Mouse (Mus musculus) frontal cortex, adult 2 months (tissue): Measurements from ENCODE around the gene Kcnj3. TPM values are rescaled to one million over a fixed set of nuclear protein-coding genes. Genes with fewer than 3 reads are reported as not detected.

Experiments
- DNase-seq, 2 experiments: peaks; one replicate each; pipeline ENCODE4 v3.0.0; 2022; ENCODE audit warnings: low spot score in 1 of 2; ENCODE audit errors: extremely low spot score in 1 of 2
- polyA plus RNA-seq: library from polyadenylated mRNA; depleted of rRNA; stranded (reverse); fragments of >200 nt; gene quantifications from 2 replicates; pipeline ENCODE4 v1.2.3, GENCODE M21; 2012

Gene Kcnj3
- polyA plus RNA-seq, 1 experiment: 64.7 TPM

GRCm38 (mm10) chr2:55503390-55504176 lies 67.8 kb downstream of the Kcnj3 start:
- no peak for DNase-seq

- DNase-seq: peak; percentile 27 to 30
These were observed 69.9 kb downstream of the Kcnj3 start for GRCm38 (mm10) chr2:55505712-55506111.

DNA sequence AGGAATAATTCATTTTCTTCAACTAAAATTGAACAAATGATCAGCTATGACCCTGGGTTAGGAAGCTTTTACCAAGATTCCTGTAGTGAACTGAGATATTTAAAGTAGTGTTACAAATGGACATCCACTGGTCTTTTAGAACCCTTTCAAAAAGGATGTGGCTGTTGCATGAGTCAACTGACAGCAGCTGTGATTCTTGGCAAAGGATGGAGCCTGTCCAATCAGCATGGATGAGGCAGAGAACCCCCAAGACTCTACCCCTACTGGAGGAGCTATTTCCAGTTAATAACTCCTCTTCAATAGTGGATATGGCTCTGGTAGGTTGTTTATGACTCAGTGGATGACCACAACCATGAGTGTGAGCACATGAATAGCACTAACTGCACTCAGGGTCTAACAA lies 81.5 kb downstream of the Kcnj3 start:
- no peak for DNase-seq

GRCm38 (mm10) chr2:55532738-55533491 lies 97.1 kb downstream of the Kcnj3 start:
- peak; percentile 41 to 51 for DNase-seq

- DNase-seq: peak in 1 of 2 experiments; percentile 36
These were observed 99.2 kb downstream of the Kcnj3 start for GRCm38 (mm10) chr2:55534946-55535345.

DNA sequence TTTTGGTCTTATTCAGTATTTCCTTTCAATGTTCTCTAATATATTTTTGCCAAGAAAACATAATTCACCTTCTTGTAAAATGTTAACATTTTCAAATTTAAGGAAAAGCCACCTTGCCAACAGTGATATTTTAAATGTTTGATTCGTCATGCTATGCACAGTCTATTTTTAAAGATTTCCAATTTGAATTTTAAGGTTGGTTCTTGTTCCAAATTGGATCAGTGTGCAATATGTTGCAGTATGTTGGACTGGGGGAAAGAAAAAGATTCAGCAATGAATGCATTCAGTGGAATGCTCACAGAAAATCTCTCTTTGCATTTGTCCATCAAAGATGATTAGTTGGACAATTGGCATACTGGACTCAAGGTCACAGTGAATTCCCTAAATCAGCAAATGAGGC lies 99.7 kb downstream of the Kcnj3 start:
- DNase-seq: peak in 1 of 2 experiments; percentile 25

GRCm38 (mm10) chr2:55547612-55548011 lies 111.8 kb downstream of the Kcnj3 start:
- DNase-seq: no peak

GRCm38 (mm10) chr2:55558368-55558985 lies 122.7 kb downstream of the Kcnj3 start:
- no peak for DNase-seq

DNA sequence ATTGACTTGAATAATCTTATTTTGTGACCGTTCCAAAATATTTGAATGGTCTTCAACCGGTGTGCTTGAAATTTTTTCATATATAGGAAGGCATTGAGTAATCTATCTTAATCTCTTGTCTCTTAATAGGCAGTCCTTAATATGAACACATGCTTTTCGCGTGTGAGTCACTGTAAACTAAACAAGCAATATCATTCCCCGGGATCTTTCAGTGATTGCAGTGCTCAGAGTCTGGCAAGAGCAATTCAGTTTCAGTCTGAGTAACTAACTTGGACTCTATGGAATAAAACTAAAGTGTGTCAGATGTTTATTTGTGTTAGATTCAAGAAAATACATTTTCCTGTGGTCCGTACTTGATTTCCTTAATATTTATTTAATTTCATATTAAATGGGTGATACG lies 133.5 kb downstream of the Kcnj3 start:
- DNase-seq: no peak

DNA sequence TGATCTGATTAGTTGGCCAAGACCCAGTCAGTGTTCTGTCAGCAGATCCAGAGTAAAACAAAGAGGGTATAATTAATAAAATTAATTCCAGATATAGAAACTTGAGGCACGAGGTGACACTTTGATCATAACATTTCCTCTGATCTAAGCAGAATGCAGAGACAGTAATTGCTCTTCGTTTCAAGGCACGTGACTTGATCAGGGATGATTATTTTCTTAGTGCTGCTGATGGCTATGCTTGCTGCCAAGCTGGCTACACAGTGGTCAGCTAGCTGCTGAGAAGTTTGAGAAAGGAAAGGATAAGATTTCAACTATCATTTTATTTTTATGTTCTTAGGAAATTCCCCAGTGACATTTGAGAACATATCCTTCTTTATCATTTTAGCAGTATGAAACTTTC lies 135.7 kb downstream of the Kcnj3 start:
- DNase-seq: no peak

GRCm38 (mm10) chr2:55580286-55580685 lies 144.5 kb downstream of the Kcnj3 start:
- DNase-seq: peak in 1 of 2 experiments; percentile 16

DNA sequence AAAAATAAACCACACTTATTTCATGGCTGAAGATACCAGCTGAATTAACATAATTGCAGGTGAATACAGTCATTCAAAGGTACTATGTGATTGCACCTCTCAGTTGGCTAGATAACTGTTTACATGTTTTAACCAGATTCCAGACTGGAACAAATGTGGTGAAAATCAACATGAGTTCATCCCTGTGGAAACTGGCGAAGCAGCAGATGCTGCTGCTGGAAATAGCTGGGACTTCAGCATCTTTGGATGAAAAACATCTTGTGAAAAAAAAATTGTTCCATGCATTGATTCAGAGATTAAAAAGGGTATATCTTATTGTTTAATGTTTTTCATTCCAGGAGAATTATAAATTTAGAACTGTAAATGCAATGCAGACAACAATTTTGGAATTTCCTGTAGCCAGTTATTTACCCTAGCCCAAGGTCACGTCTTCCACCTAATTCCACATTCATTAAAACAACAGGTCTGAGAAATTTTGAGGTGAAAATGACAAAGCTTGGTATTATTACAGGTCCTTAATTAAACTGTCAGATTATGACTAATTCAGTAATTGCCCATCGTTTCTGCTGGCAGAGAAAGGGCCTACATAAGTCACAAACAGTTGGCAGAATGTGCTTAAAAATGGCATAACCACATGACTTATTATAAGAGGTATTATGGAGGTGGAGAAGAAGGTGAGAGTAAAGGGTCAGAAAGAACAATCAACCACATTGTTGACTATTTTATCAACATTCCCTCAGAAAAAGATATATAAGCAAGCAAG lies 155.6 kb downstream of the Kcnj3 start:
- DNase-seq: peak; percentile 19 to 56
